In genomic region chrX:73321029-73321428, GRCm38 (mm10) we compare ENCODE assay signal across 40 mouse cellular contexts. TPM values are rescaled to one million over a fixed set of nuclear protein-coding genes. Genes with fewer than 3 reads are reported as not detected.
"Had no signal": no experiment of that assay in that cellular context is flagged by ENCODE, and none has a peak within 500 bp of the region (broad histone marks: within the 10 kb centered on the region; RNA-seq: fewer than 3 reads in every experiment).

No protein-coding gene starts in this region.

- DNase-seq: cerebellum, adult 18-20 months; cerebellum, adult 2 months; cerebellum, adult 8-10 months; cerebellum, adult 9-10 months; cerebellum, adult 9-11 months; cerebellum, postnatal 10 days; cerebellum, postnatal 14 days; cerebellum, postnatal 25 days; cerebellum, postnatal 36 days; embryo, embryonic 11 days; forebrain, postnatal 0 days; gastrocnemius, adult 2 months; gastrocnemius, postnatal 10 days; gastrocnemius, postnatal 14 days; gastrocnemius, postnatal 25 days; gastrocnemius, postnatal 36 days; heart, adult 11 months; heart, adult 18-20 months; heart, adult 2 months had no signal

- ATAC-seq: forebrain, embryonic 13.5 days; forebrain, embryonic 14.5 days; forebrain, embryonic 15.5 days; forebrain, embryonic 16.5 days; forebrain, postnatal 0 days had no signal

- H3K27ac ChIP-seq: embryonic facial prominence, embryonic 12.5 days; embryonic facial prominence, embryonic 13.5 days; embryonic facial prominence, embryonic 15.5 days; forebrain, embryonic 10.5 days; forebrain, embryonic 12.5 days; forebrain, embryonic 13.5 days; forebrain, embryonic 15.5 days; gastrocnemius, adult 2 months; heart, adult 2 months had no signal

- H3K36me3 ChIP-seq: embryonic facial prominence, embryonic 12.5 days; embryonic facial prominence, embryonic 13.5 days; embryonic facial prominence, embryonic 15.5 days; forebrain, embryonic 10.5 days; forebrain, embryonic 12.5 days; forebrain, embryonic 15.5 days had no signal

- H3K4me2 ChIP-seq: embryonic facial prominence, embryonic 12.5 days; embryonic facial prominence, embryonic 13.5 days; embryonic facial prominence, embryonic 15.5 days; forebrain, embryonic 12.5 days; forebrain, embryonic 13.5 days; forebrain, embryonic 15.5 days had no signal

- H3K9ac ChIP-seq: embryonic facial prominence, embryonic 12.5 days; embryonic facial prominence, embryonic 13.5 days; embryonic facial prominence, embryonic 15.5 days; forebrain, embryonic 12.5 days; forebrain, embryonic 13.5 days; forebrain, embryonic 15.5 days; forebrain, postnatal 0 days had no signal

- H3K4me3 ChIP-seq: embryonic facial prominence, embryonic 12.5 days; embryonic facial prominence, embryonic 13.5 days; embryonic facial prominence, embryonic 15.5 days; erythroblast, embryonic 14.5 days; forebrain, embryonic 10.5 days; forebrain, embryonic 12.5 days; forebrain, embryonic 13.5 days; forebrain, embryonic 15.5 days; gastrocnemius, adult 2 months; heart, adult 2 months had no signal

- H3K27me3 ChIP-seq: embryonic facial prominence, embryonic 12.5 days; embryonic facial prominence, embryonic 15.5 days; forebrain, embryonic 12.5 days; forebrain, embryonic 13.5 days; forebrain, embryonic 15.5 days had no signal

- H3K9me3 ChIP-seq: embryonic facial prominence, embryonic 12.5 days; embryonic facial prominence, embryonic 13.5 days; embryonic facial prominence, embryonic 15.5 days; forebrain, embryonic 10.5 days; forebrain, embryonic 12.5 days; forebrain, embryonic 13.5 days; forebrain, embryonic 15.5 days had no signal

- H3K4me1 ChIP-seq: embryonic facial prominence, embryonic 12.5 days; embryonic facial prominence, embryonic 13.5 days; embryonic facial prominence, embryonic 15.5 days; forebrain, embryonic 10.5 days; forebrain, embryonic 12.5 days; forebrain, embryonic 13.5 days; forebrain, embryonic 15.5 days had no signal

RNA-seq across cellular contexts. Expression of gene Gm45015, which starts 15.6 kb away (rescaled TPM):
- total RNA-seq: common myeloid progenitor, adult 5-6 weeks; forebrain, postnatal 0 days; gastrocnemius, adult 18-20 months; gastrocnemius, adult 2 months; gastrocnemius, adult 8-10 months; gastrocnemius, postnatal 10 days; gastrocnemius, postnatal 14 days; gastrocnemius, postnatal 25 days; gastrocnemius, postnatal 36 days; gastrocnemius, postnatal 4 days; granulocyte monocyte progenitor cell, adult 5-6 weeks; heart, adult 18-20 months; heart, adult 2 months; heart, adult 8-10 months had no signal
- polyA plus RNA-seq: cerebellum, adult 2 months; cortical plate, adult 2 months; embryonic facial prominence, embryonic 11.5 days; embryonic facial prominence, embryonic 12.5 days; embryonic facial prominence, embryonic 13.5 days; embryonic facial prominence, embryonic 15.5 days; erythroblast, embryonic 14.5 days; forebrain, embryonic 10.5 days; forebrain, embryonic 11.5 days; forebrain, embryonic 12.5 days; forebrain, embryonic 13.5 days; forebrain, embryonic 14.5 days; forebrain, embryonic 15.5 days; forebrain, embryonic 16.5 days; forebrain, postnatal 0 days; frontal cortex, adult 2 months; gonadal fat pad, adult 2 months; heart, adult 2 months had no signal

RNA-seq across cellular contexts. Expression of gene Xlr5a, which starts 28.3 kb away (rescaled TPM):
- total RNA-seq: common myeloid progenitor, adult 5-6 weeks; forebrain, postnatal 0 days; gastrocnemius, adult 18-20 months; gastrocnemius, adult 2 months; gastrocnemius, adult 8-10 months; gastrocnemius, postnatal 10 days; gastrocnemius, postnatal 14 days; gastrocnemius, postnatal 25 days; gastrocnemius, postnatal 36 days; gastrocnemius, postnatal 4 days; granulocyte monocyte progenitor cell, adult 5-6 weeks; heart, adult 18-20 months; heart, adult 2 months; heart, adult 8-10 months had no signal
- polyA plus RNA-seq: cerebellum, adult 2 months; cortical plate, adult 2 months; embryonic facial prominence, embryonic 11.5 days; embryonic facial prominence, embryonic 12.5 days; embryonic facial prominence, embryonic 13.5 days; embryonic facial prominence, embryonic 15.5 days; erythroblast, embryonic 14.5 days; forebrain, embryonic 10.5 days; forebrain, embryonic 11.5 days; forebrain, embryonic 12.5 days; forebrain, embryonic 13.5 days; forebrain, embryonic 14.5 days; forebrain, embryonic 15.5 days; forebrain, embryonic 16.5 days; forebrain, postnatal 0 days; frontal cortex, adult 2 months; gonadal fat pad, adult 2 months; heart, adult 2 months had no signal

RNA-seq across cellular contexts. Expression of gene Xlr5c, which starts 28.3 kb away (rescaled TPM):
- total RNA-seq: common myeloid progenitor, adult 5-6 weeks; forebrain, postnatal 0 days; gastrocnemius, adult 18-20 months; gastrocnemius, adult 2 months; gastrocnemius, adult 8-10 months; gastrocnemius, postnatal 10 days; gastrocnemius, postnatal 14 days; gastrocnemius, postnatal 25 days; gastrocnemius, postnatal 36 days; gastrocnemius, postnatal 4 days; granulocyte monocyte progenitor cell, adult 5-6 weeks; heart, adult 18-20 months; heart, adult 2 months; heart, adult 8-10 months had no signal
- polyA plus RNA-seq: cerebellum, adult 2 months; cortical plate, adult 2 months; embryonic facial prominence, embryonic 11.5 days; embryonic facial prominence, embryonic 12.5 days; embryonic facial prominence, embryonic 13.5 days; embryonic facial prominence, embryonic 15.5 days; erythroblast, embryonic 14.5 days; forebrain, embryonic 10.5 days; forebrain, embryonic 11.5 days; forebrain, embryonic 12.5 days; forebrain, embryonic 13.5 days; forebrain, embryonic 14.5 days; forebrain, embryonic 15.5 days; forebrain, embryonic 16.5 days; forebrain, postnatal 0 days; frontal cortex, adult 2 months; gonadal fat pad, adult 2 months; heart, adult 2 months had no signal

RNA-seq across cellular contexts. Expression of gene Xlr3c, which starts 55.8 kb away (rescaled TPM):
- total RNA-seq: common myeloid progenitor, adult 5-6 weeks; forebrain, postnatal 0 days; gastrocnemius, adult 8-10 months; gastrocnemius, postnatal 36 days; gastrocnemius, postnatal 4 days; granulocyte monocyte progenitor cell, adult 5-6 weeks; heart, adult 18-20 months; heart, adult 2 months; heart, adult 8-10 months had no signal
- polyA plus RNA-seq: cortical plate, adult 2 months; embryonic facial prominence, embryonic 12.5 days; embryonic facial prominence, embryonic 15.5 days; erythroblast, embryonic 14.5 days; forebrain, embryonic 10.5 days; forebrain, embryonic 11.5 days; forebrain, embryonic 13.5 days; forebrain, embryonic 14.5 days; forebrain, embryonic 15.5 days; forebrain, embryonic 16.5 days; frontal cortex, adult 2 months; heart, adult 2 months had no signal
